Mouse (Mus musculus) G1E (cell line): ENCODE measurements at regions not wholly inside any gene's neighbourhood (a gene's known extent, or its start where the extent isn't known, plus 50 kb on each side); places are given as distances from the start of the nearest gene placed in this dataset.

ENCODE experiments used
- ATAC-seq: 2 replicates; pipeline ENCODE4 v1.8.0; 2016; ENCODE audit warnings: mild to moderate bottlenecking; ENCODE audit not compliant: insufficient number of reproducible peaks, poor library complexity, low FRiP score, severe bottlenecking; ENCODE audit errors: extremely low read depth
- DNase-seq: peaks from one replicate; pipeline ENCODE4 v3.0.0; 2012; ENCODE audit warnings: low spot score
- H3K27me3 ChIP-seq: 2 replicates; pipeline ENCODE4 v1.6.1; 2012; ENCODE audit warnings: mild to moderate bottlenecking, low read length, inconsistent platforms; ENCODE audit not compliant: insufficient read depth
- H3K36me3 ChIP-seq: replicated peaks from 2 replicates; pipeline ENCODE3; 2012; ENCODE audit warnings: mild to moderate bottlenecking, inconsistent platforms
- H3K4me1 ChIP-seq: 2 replicates; pipeline ENCODE4 v1.6.1; 2012; ENCODE audit warnings: low read depth, low read length, inconsistent platforms, mixed read lengths; ENCODE audit not compliant: insufficient read depth
- H3K4me3 ChIP-seq: 2 replicates; pipeline ENCODE4 v1.5.1; 2012; ENCODE audit warnings: low read depth, mild to moderate bottlenecking, inconsistent platforms, low read length, moderate library complexity, mixed read lengths
- H3K9me3 ChIP-seq: replicated peaks from 2 replicates; pipeline ENCODE4 v1.6.1; 2012; ENCODE audit warnings: inconsistent platforms
- CTCF ChIP-seq: IDR thresholded peaks from 2 replicates; pipeline ENCODE4 v1.5.1; 2012; ENCODE audit warnings: low read depth, low read length, inconsistent platforms, mixed read lengths
- GATA1 ChIP-seq: IDR thresholded peaks from 2 replicates; pipeline ENCODE4 v1.6.1; 2012; ENCODE audit warnings: borderline replicate concordance, low read length, inconsistent platforms, mixed read lengths
- GATA2 ChIP-seq: IDR thresholded peaks from 2 replicates; pipeline ENCODE4 v1.6.1; 2012; ENCODE audit warnings: low read depth, low read length, inconsistent platforms, borderline replicate concordance
- POLR2AphosphoS5 ChIP-seq: IDR thresholded peaks from 2 replicates; pipeline ENCODE4 v1.6.1; 2012; ENCODE audit warnings: low read depth, low read length, inconsistent platforms; ENCODE audit not compliant: insufficient replicate concordance
- TAL1 ChIP-seq: conservative IDR thresholded peaks from 2 replicates; pipeline ENCODE4 v1.6.1; 2012; ENCODE audit warnings: low read depth, low read length, inconsistent platforms, mixed read lengths

GRCm38 (mm10) chr8:89476930-89477329 is 433.0 kb upstream of the Sall1 start:
- Histone ChIP-seq H3K27me3 (no peaks in the 10 kb centered on the region), H3K36me3 (no peaks in the 10 kb centered on the region), H3K4me3 (no peak overlapping the region), H3K9me3 (peaks cover 33% of the 10 kb centered on the region), H3K4me1 (no peaks in the 10 kb centered on the region)
- ATAC-seq (no peak), DNase-seq (no peak)
- TF ChIP-seq GATA1 (no peak), TAL1 (no peak), GATA2 (no peak), POLR2AphosphoS5 (no peak), CTCF (no peak)

GRCm38 (mm10) chr8:89471116-89471515 is 427.2 kb upstream of the Sall1 start:
- Histone ChIP-seq H3K36me3 (no peaks in the 10 kb centered on the region), H3K27me3 (no peaks in the 10 kb centered on the region), H3K4me1 (no peaks in the 10 kb centered on the region), H3K9me3 (peaks cover 38% of the 10 kb centered on the region), H3K4me3 (no peak overlapping the region)
- DNase-seq (no peak), ATAC-seq (no peak)
- TF ChIP-seq GATA2: no peak
- TF ChIP-seq GATA1: no peak
- TF ChIP-seq TAL1: no peak
- TF ChIP-seq POLR2AphosphoS5: no peak
- no peak for TF ChIP-seq CTCF

- Histone ChIP-seq H3K27me3 (no peaks in the 10 kb centered on the region), H3K36me3 (no peaks in the 10 kb centered on the region), H3K4me3 (no peak overlapping the region), H3K4me1 (no peaks in the 10 kb centered on the region), H3K9me3 (peaks cover 46% of the 10 kb centered on the region)
- ATAC-seq (no peak), DNase-seq (no peak)
- no peak for TF ChIP-seq GATA2
- no peak for TF ChIP-seq GATA1
- no peak for TF ChIP-seq CTCF
- no peak for TF ChIP-seq POLR2AphosphoS5
- TF ChIP-seq TAL1: no peak
Measured at GRCm38 (mm10) chr8:89468782-89469220, 424.8 kb upstream of the Sall1 start.

GRCm38 (mm10) chr8:89465211-89465753 is 421.3 kb upstream of the Sall1 start:
- Histone ChIP-seq H3K27me3 (no peaks in the 10 kb centered on the region), H3K4me3 (no peak overlapping the region), H3K4me1 (no peaks in the 10 kb centered on the region), H3K36me3 (no peaks in the 10 kb centered on the region), H3K9me3 (peaks cover 38% of the 10 kb centered on the region)
- ATAC-seq: no peak
- no peak for DNase-seq
- TF ChIP-seq GATA1: no peak
- no peak for TF ChIP-seq TAL1
- no peak for TF ChIP-seq GATA2
- no peak for TF ChIP-seq POLR2AphosphoS5
- TF ChIP-seq CTCF: no peak

- H3K9me3 ChIP-seq: peaks cover 46% of the 10 kb centered on the region
- H3K27me3 ChIP-seq: no peaks in the 10 kb centered on the region
- H3K36me3 ChIP-seq: no peaks in the 10 kb centered on the region
- no peak overlapping the region for H3K4me3 ChIP-seq
- H3K4me1 ChIP-seq: no peaks in the 10 kb centered on the region
- no peak for ATAC-seq
- no peak for TF ChIP-seq TAL1
- no peak for TF ChIP-seq POLR2AphosphoS5
- no peak for TF ChIP-seq GATA1
- TF ChIP-seq GATA2: no peak
- no peak for TF ChIP-seq CTCF
- no peak for DNase-seq
Measured at GRCm38 (mm10) chr8:89456517-89456916, 412.6 kb upstream of the Sall1 start.

GRCm38 (mm10) chr8:89455731-89456130 is 411.8 kb upstream of the Sall1 start:
- DNase-seq: no peak
- TF ChIP-seq GATA1 (no peak), CTCF (no peak), TAL1 (no peak), GATA2 (no peak)

More at GRCm38 (mm10) chr8:89455731-89456130, 411.8 kb upstream of the Sall1 start:
- no peak for ATAC-seq
- Histone ChIP-seq H3K27me3 (no peaks in the 10 kb centered on the region), H3K36me3 (no peaks in the 10 kb centered on the region), H3K4me3 (no peak overlapping the region), H3K9me3 (peaks cover 43% of the 10 kb centered on the region), H3K4me1 (no peaks in the 10 kb centered on the region)
